Mouse (Mus musculus) forebrain, embryonic 10.5 days (tissue): ENCODE results near the gene Sycp2l. TPM values are rescaled to one million over a fixed set of nuclear protein-coding genes. Genes with fewer than 3 reads are reported as not detected.

Experiments used
- DNase-seq: peaks from one replicate; pipeline ENCODE4 v3.0.0-alpha.2; 2017; ENCODE audit warnings: low spot score; ENCODE audit errors: extremely low spot score
- H3K27ac ChIP-seq: fragments of 300-500 bp; sonication (generic); 2 replicates; pipeline ENCODE4 v1.5.1; 2016; ENCODE audit warnings: mild to moderate bottlenecking
- H3K27me3 ChIP-seq: fragments of 300-500 bp; sonication (generic); 2 replicates; pipeline ENCODE4 v1.6.1; 2016; ENCODE audit warnings: mild to moderate bottlenecking; ENCODE audit not compliant: poor library complexity, severe bottlenecking
- H3K36me3 ChIP-seq: fragments of 300-500 bp; sonication (generic); replicated peaks from 2 replicates; pipeline ENCODE4 v1.6.1; 2016; ENCODE audit warnings: mild to moderate bottlenecking, moderate library complexity
- H3K4me1 ChIP-seq: fragments of 300-500 bp; sonication (generic); 2 replicates; pipeline ENCODE4 v1.6.1; 2016
- H3K4me3 ChIP-seq: fragments of 300-500 bp; sonication (generic); 2 replicates; pipeline ENCODE4 v1.5.1; 2016; ENCODE audit warnings: mild to moderate bottlenecking, moderate library complexity
- H3K9me3 ChIP-seq: fragments of 300-500 bp; sonication (generic); 2 replicates; pipeline ENCODE4 v1.6.1; 2016; ENCODE audit warnings: mild to moderate bottlenecking, moderate library complexity
- WGBS: fragments of 180-500 bp; shearing (Covaris S2); methylation state at CpG from one replicate; pipeline ENCODE4 v1.1.7; 2016; 5-methylcytosine and 5-hydroxymethylcytosine counted together
- polyA plus RNA-seq: library from polyadenylated mRNA; unstranded; fragments of >200 nt; fragmentation: Nextera tagmentation; extraction: Ambion mirVana; gene quantifications from 2 replicates; pipeline ENCODE4 v1.2.1, GENCODE M21; 2016

Gene Sycp2l
- polyA plus RNA-seq, 1 experiment from 2014 or later: not detected

- Histone ChIP-seq H3K9me3 (peaks cover 2% of the 10 kb centered on the region), H3K27ac (no peak overlapping the region), H3K27me3 (no peaks in the 10 kb centered on the region), H3K4me1 (peaks cover 31% of the 10 kb centered on the region), H3K4me3 (no peak overlapping the region), H3K36me3 (no peaks in the 10 kb centered on the region)
- no peak for DNase-seq
- WGBS: 91% methylated on average over 6 of the region's 6 CpGs
Observed at GRCm38 (mm10) chr13:41215669-41216068, 101.6 kb downstream of the Sycp2l start.

GRCm38 (mm10) chr13:41216236-41216635 is 102.1 kb downstream of the Sycp2l start:
- peaks cover 31% of the 10 kb centered on the region for H3K4me1 ChIP-seq
- peaks cover 8% of the 10 kb centered on the region for H3K9me3 ChIP-seq
- no peak overlapping the region for H3K27ac ChIP-seq
- H3K4me3 ChIP-seq: no peak overlapping the region
- 72% methylated on average over 3 of the region's 3 CpGs for WGBS
- DNase-seq: no peak
- H3K27me3 ChIP-seq: no peaks in the 10 kb centered on the region
- H3K36me3 ChIP-seq: no peaks in the 10 kb centered on the region

GRCm38 (mm10) chr13:41219056-41219455 is 104.9 kb downstream of the Sycp2l start:
- no peak for DNase-seq

GRCm38 (mm10) chr13:41219687-41220303 is 105.7 kb downstream of the Sycp2l start:
- Histone ChIP-seq H3K4me3 (peak overlapping the region; percentile 78), H3K4me1 (peaks cover 27% of the 10 kb centered on the region), H3K9me3 (peaks cover 34% of the 10 kb centered on the region), H3K27ac (peak overlapping the region; percentile 94), H3K27me3 (no peaks in the 10 kb centered on the region), H3K36me3 (no peaks in the 10 kb centered on the region)
- 3% methylated on average over 34 of the region's 39 CpGs for WGBS
- peak; percentile 64 for DNase-seq

More at GRCm38 (mm10) chr13:41219056-41219455, 104.9 kb downstream of the Sycp2l start:
- 60% methylated on average over 1 of the region's 1 CpGs for WGBS
- H3K27me3 ChIP-seq: no peaks in the 10 kb centered on the region
- H3K27ac ChIP-seq: 0 out of 2 replicates have a peak overlapping the region, but pooled peaks have one; percentile 94
- peak overlapping the region; percentile 78 for H3K4me3 ChIP-seq
- H3K9me3 ChIP-seq: peaks cover 34% of the 10 kb centered on the region
- H3K4me1 ChIP-seq: peaks cover 27% of the 10 kb centered on the region
- H3K36me3 ChIP-seq: no peaks in the 10 kb centered on the region

- H3K27me3 ChIP-seq: no peaks in the 10 kb centered on the region
- H3K36me3 ChIP-seq: no peaks in the 10 kb centered on the region
- 1% methylated on average over 68 of the region's 77 CpGs for WGBS
- peaks cover 27% of the 10 kb centered on the region for H3K4me1 ChIP-seq
- H3K27ac ChIP-seq: peak within 1 kb of the TSS; percentile 94
- H3K4me3 ChIP-seq: peak within 1 kb of the TSS; percentile 78
- H3K9me3 ChIP-seq: peaks cover 34% of the 10 kb centered on the region
- peak; percentile 81 for DNase-seq
Observed at GRCm38 (mm10) chr13:41220304-41220834, 106.3 kb downstream of the Sycp2l start, which contains the start of gene Elovl2. Gene Elovl2 (minus strand): TSS chr13:41220405.

Other genes starting within 250 kb of the Sycp2l start
- 87.6 and 87.9 TPM in 2 replicates for gene Pak1ip1, start 113.3 kb upstream of the Sycp2l start, polyA plus RNA-seq
- gene Tmem14c, start 98.0 kb upstream of the Sycp2l start, polyA plus RNA-seq: 223 and 224 TPM in 2 replicates
- 1.2 and 1.4 TPM in 2 replicates for gene Mak, start 34.6 kb upstream of the Sycp2l start, polyA plus RNA-seq
- not detected in 2 replicates for gene Gcm2, start 3.3 kb upstream of the Sycp2l start, polyA plus RNA-seq
- 46.0 and 50.9 TPM in 2 replicates for gene Elovl2, start 106.1 kb downstream of the Sycp2l start, polyA plus RNA-seq
- gene Smim13, start 135.5 kb downstream of the Sycp2l start, polyA plus RNA-seq: 9.8 and 9.9 TPM in 2 replicates
- gene Gm17364, start 159.7 kb downstream of the Sycp2l start, polyA plus RNA-seq: not detected in 2 replicates